Mouse (Mus musculus): ENCODE results near the gene Fam172a. TPM values are rescaled to one million over a fixed set of nuclear protein-coding genes. Genes with fewer than 3 reads are reported as not detected.

The Fam172a gene
- polyA plus RNA-seq, 1 experiment from 2014 or later, result 27.9 TPM

- H3K4me2 ChIP-seq (ENCODE audit: low read depth, severe bottlenecking), result peak overlapping the region; percentile 64
- WGBS, result under 1% methylated on average over 12 of the region's 12 CpGs
- H3K4me1 ChIP-seq (ENCODE audit: control insufficient read depth, insufficient read depth, low read length), result peaks cover 14% of the 10 kb centered on the region
- peak overlapping the region; percentile 32 for H3K9ac ChIP-seq (ENCODE audit: low read length)
- no peaks in the 10 kb centered on the region for H3K36me3 ChIP-seq (ENCODE audit: control insufficient read depth, insufficient read depth, low read length)
- H3K4me3 ChIP-seq (ENCODE audit: low read depth, low read length), result peak overlapping the region; percentile 25
- H3K27me3 ChIP-seq (ENCODE audit: control insufficient read depth, insufficient read depth, low read length), result peaks cover 36% of the 10 kb centered on the region
- DNase-seq (ENCODE audit: low spot score) (peak; percentile 63), ATAC-seq (ENCODE audit: insufficient number of reproducible peaks, low FRiP score, low TSS enrichment, low read depth) (no peak)
- no peaks in the 10 kb centered on the region for H3K9me3 ChIP-seq (ENCODE audit: control insufficient read depth, low read length)
- H3K27ac ChIP-seq (replicated peaks; ENCODE audit: low read depth, low read length), result no peak overlapping the region
Observed at GRCm38 (mm10) chr13:78209611-78210028, 507.8 kb downstream of the Fam172a start.

GRCm38 (mm10) chr13:78210029-78210747, 508.4 kb downstream of the Fam172a start:
- Histone ChIP-seq H3K36me3 (ENCODE audit: control insufficient read depth, insufficient read depth, low read length) (no peaks in the 10 kb centered on the region), H3K9me3 (ENCODE audit: control insufficient read depth, low read length) (no peaks in the 10 kb centered on the region), H3K4me3 (ENCODE audit: low read depth, low read length) (peak overlapping the region; percentile 25), H3K27me3 (ENCODE audit: control insufficient read depth, insufficient read depth, low read length) (peaks cover 36% of the 10 kb centered on the region), H3K9ac (ENCODE audit: low read length) (peak overlapping the region; percentile 32), H3K4me2 (ENCODE audit: low read depth, severe bottlenecking) (peak overlapping the region; percentile 64), H3K4me1 (ENCODE audit: control insufficient read depth, insufficient read depth, low read length) (peaks cover 14% of the 10 kb centered on the region), H3K27ac (replicated peaks; ENCODE audit: low read depth, low read length) (no peak overlapping the region)
- peak; percentile 71 for DNase-seq (ENCODE audit: low spot score)
- WGBS, result under 1% methylated on average over 38 of the region's 38 CpGs
- 0 out of 2 replicates have a peak, but pooled peaks have one; percentile 36 for ATAC-seq (ENCODE audit: insufficient number of reproducible peaks, low FRiP score, low TSS enrichment, low read depth)

GRCm38 (mm10) chr13:78210748-78211089, 508.9 kb downstream of the Fam172a start:
- H3K36me3 ChIP-seq (ENCODE audit: control insufficient read depth, insufficient read depth, low read length), result no peaks in the 10 kb centered on the region
- H3K9ac ChIP-seq (ENCODE audit: low read length), result no peak overlapping the region
- ATAC-seq (ENCODE audit: insufficient number of reproducible peaks, low FRiP score, low TSS enrichment, low read depth) (peak; percentile 23; the same call in 1 of the 2 replicates), DNase-seq (ENCODE audit: low spot score) (no peak)
- no peaks in the 10 kb centered on the region for H3K9me3 ChIP-seq (ENCODE audit: control insufficient read depth, low read length)
- peak overlapping the region; percentile 64 for H3K4me2 ChIP-seq (ENCODE audit: low read depth, severe bottlenecking)
- 2% methylated on average over 13 of the region's 13 CpGs for WGBS
- peak overlapping the region; percentile 25; the same call in 1 of the 2 replicates for H3K4me3 ChIP-seq (ENCODE audit: low read depth, low read length)
- H3K4me1 ChIP-seq (ENCODE audit: control insufficient read depth, insufficient read depth, low read length), result peaks cover 14% of the 10 kb centered on the region
- H3K27me3 ChIP-seq (ENCODE audit: control insufficient read depth, insufficient read depth, low read length), result peaks cover 33% of the 10 kb centered on the region
- no peak overlapping the region for H3K27ac ChIP-seq (replicated peaks; ENCODE audit: low read depth, low read length)

GRCm38 (mm10) chr13:78211231-78212010, 509.6 kb downstream of the Fam172a start:
- no peak overlapping the region for H3K27ac ChIP-seq (replicated peaks; ENCODE audit: low read depth, low read length)
- no peaks in the 10 kb centered on the region for H3K9me3 ChIP-seq (ENCODE audit: control insufficient read depth, low read length)
- H3K4me3 ChIP-seq (ENCODE audit: low read depth, low read length), result no peak overlapping the region
- no peak for DNase-seq (ENCODE audit: low spot score)
- no peak overlapping the region for H3K9ac ChIP-seq (ENCODE audit: low read length)
- peaks cover 33% of the 10 kb centered on the region for H3K27me3 ChIP-seq (ENCODE audit: control insufficient read depth, insufficient read depth, low read length)
- no peak for ATAC-seq (ENCODE audit: insufficient number of reproducible peaks, low FRiP score, low TSS enrichment, low read depth)
- no peaks in the 10 kb centered on the region for H3K36me3 ChIP-seq (ENCODE audit: control insufficient read depth, insufficient read depth, low read length)
- WGBS, result 8% methylated on average over 14 of the region's 14 CpGs
- no peak overlapping the region for H3K4me2 ChIP-seq (ENCODE audit: low read depth, severe bottlenecking)
- H3K4me1 ChIP-seq (ENCODE audit: control insufficient read depth, insufficient read depth, low read length), result peaks cover 14% of the 10 kb centered on the region

GRCm38 (mm10) chr13:78212111-78212510, 510.3 kb downstream of the Fam172a start:
- Histone ChIP-seq H3K4me3 (ENCODE audit: low read depth, low read length) (no peak overlapping the region), H3K36me3 (ENCODE audit: control insufficient read depth, insufficient read depth, low read length) (no peaks in the 10 kb centered on the region), H3K9me3 (ENCODE audit: control insufficient read depth, low read length) (no peaks in the 10 kb centered on the region), H3K27ac (replicated peaks; ENCODE audit: low read depth, low read length) (no peak overlapping the region), H3K27me3 (ENCODE audit: control insufficient read depth, insufficient read depth, low read length) (peaks cover 30% of the 10 kb centered on the region), H3K4me2 (ENCODE audit: low read depth, severe bottlenecking) (no peak overlapping the region), H3K4me1 (ENCODE audit: control insufficient read depth, insufficient read depth, low read length) (peaks cover 14% of the 10 kb centered on the region), H3K9ac (ENCODE audit: low read length) (no peak overlapping the region)
- ATAC-seq (ENCODE audit: insufficient number of reproducible peaks, low FRiP score, low TSS enrichment, low read depth) (no peak), DNase-seq (ENCODE audit: low spot score) (no peak)
- WGBS, result 22% methylated on average over 15 of the region's 15 CpGs

- no peak overlapping the region for H3K9ac ChIP-seq (ENCODE audit: low read length)
- no peak overlapping the region for H3K4me3 ChIP-seq (ENCODE audit: low read depth, low read length)
- no peak overlapping the region for H3K4me2 ChIP-seq (ENCODE audit: low read depth, severe bottlenecking)
- 3% methylated on average over 2 of the region's 2 CpGs for WGBS
- DNase-seq (ENCODE audit: low spot score) (peak; percentile 50), ATAC-seq (ENCODE audit: insufficient number of reproducible peaks, low FRiP score, low TSS enrichment, low read depth) (peak; percentile 40; the same call in 1 of the 2 replicates)
- H3K4me1 ChIP-seq (ENCODE audit: control insufficient read depth, insufficient read depth, low read length), result peaks cover 14% of the 10 kb centered on the region
- H3K27ac ChIP-seq (replicated peaks; ENCODE audit: low read depth, low read length), result no peak overlapping the region
- no peaks in the 10 kb centered on the region for H3K36me3 ChIP-seq (ENCODE audit: control insufficient read depth, insufficient read depth, low read length)
- H3K9me3 ChIP-seq (ENCODE audit: control insufficient read depth, low read length), result no peaks in the 10 kb centered on the region
- H3K27me3 ChIP-seq (ENCODE audit: control insufficient read depth, insufficient read depth, low read length), result peaks cover 29% of the 10 kb centered on the region
Observed at GRCm38 (mm10) chr13:78213155-78213554, 511.3 kb downstream of the Fam172a start.

- DNase-seq (ENCODE audit: low spot score), result no peak
- no peak overlapping the region for H3K4me2 ChIP-seq (ENCODE audit: low read depth, severe bottlenecking)
- WGBS, result 61% methylated on average over 2 of the region's 2 CpGs
- ATAC-seq (ENCODE audit: insufficient number of reproducible peaks, low FRiP score, low TSS enrichment, low read depth), result no peak
- H3K27me3 ChIP-seq (ENCODE audit: control insufficient read depth, insufficient read depth, low read length), result peaks cover 21% of the 10 kb centered on the region
- H3K27ac ChIP-seq (replicated peaks; ENCODE audit: low read depth, low read length), result no peak overlapping the region
- peaks cover 6% of the 10 kb centered on the region for H3K4me1 ChIP-seq (ENCODE audit: control insufficient read depth, insufficient read depth, low read length)
- no peak overlapping the region for H3K9ac ChIP-seq (ENCODE audit: low read length)
- H3K36me3 ChIP-seq (ENCODE audit: control insufficient read depth, insufficient read depth, low read length), result no peaks in the 10 kb centered on the region
- H3K9me3 ChIP-seq (ENCODE audit: control insufficient read depth, low read length), result no peaks in the 10 kb centered on the region
- no peak overlapping the region for H3K4me3 ChIP-seq (ENCODE audit: low read depth, low read length)
Observed at GRCm38 (mm10) chr13:78215223-78215622, 513.4 kb downstream of the Fam172a start.
